Mouse (Mus musculus): ENCODE data around the gene Heatr6. TPM values are rescaled to one million over a fixed set of nuclear protein-coding genes. Genes with fewer than 3 reads are reported as not detected.

Heatr6 gene
- polyA plus RNA-seq, 1 experiment, result 35.0 TPM

DNA sequence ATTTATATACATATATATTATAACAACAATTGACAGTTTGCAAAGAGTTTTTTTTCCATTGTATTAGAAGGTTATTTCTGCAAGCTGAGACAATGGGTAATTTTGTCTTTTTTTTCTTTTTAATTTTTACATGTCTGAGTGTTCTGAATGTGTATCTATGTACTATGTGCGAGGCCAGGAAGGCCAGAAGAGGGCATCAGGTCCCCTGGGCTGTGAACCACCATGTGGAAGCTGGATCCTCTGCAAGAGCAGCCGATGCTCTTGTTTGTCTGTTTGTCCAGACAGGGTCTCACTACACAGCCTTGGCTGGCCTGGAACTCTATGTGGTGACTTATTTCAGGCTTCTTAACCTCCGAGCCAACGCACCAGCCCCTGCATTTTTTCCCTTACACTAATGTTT is 37.6 kb downstream of the Heatr6 start:
- no peaks in the 10 kb centered on the region for H3K27me3 ChIP-seq (ENCODE audit: control insufficient read depth, insufficient read depth, low read length)
- H3K4me3 ChIP-seq (ENCODE audit: control insufficient read depth, insufficient read depth, low read length), result no peak overlapping the region
- no peak for TF ChIP-seq POLR2A (IDR thresholded peaks at IDR 0.05; ENCODE audit: control insufficient read depth, extremely low read depth, insufficient read depth, low read length, poor library complexity)
- TF ChIP-seq CTCF (IDR thresholded peaks at IDR 0.05; ENCODE audit: borderline replicate concordance, control insufficient read depth, extremely low read depth, insufficient read depth, low read length, poor library complexity), result no peak
- H3K4me1 ChIP-seq (replicated peaks; ENCODE audit: control insufficient read depth, insufficient read depth, low read length), result no peaks in the 10 kb centered on the region; the same call in 1 of the 2 replicates
- no peaks in the 10 kb centered on the region for H3K36me3 ChIP-seq (ENCODE audit: control insufficient read depth, insufficient read depth, low read length)
- DNase-seq, result no peak
- no peak overlapping the region for H3K27ac ChIP-seq (ENCODE audit: control insufficient read depth, insufficient read depth, low read length)
- 77% methylated on average over 4 of the region's 4 CpGs for WGBS

DNA sequence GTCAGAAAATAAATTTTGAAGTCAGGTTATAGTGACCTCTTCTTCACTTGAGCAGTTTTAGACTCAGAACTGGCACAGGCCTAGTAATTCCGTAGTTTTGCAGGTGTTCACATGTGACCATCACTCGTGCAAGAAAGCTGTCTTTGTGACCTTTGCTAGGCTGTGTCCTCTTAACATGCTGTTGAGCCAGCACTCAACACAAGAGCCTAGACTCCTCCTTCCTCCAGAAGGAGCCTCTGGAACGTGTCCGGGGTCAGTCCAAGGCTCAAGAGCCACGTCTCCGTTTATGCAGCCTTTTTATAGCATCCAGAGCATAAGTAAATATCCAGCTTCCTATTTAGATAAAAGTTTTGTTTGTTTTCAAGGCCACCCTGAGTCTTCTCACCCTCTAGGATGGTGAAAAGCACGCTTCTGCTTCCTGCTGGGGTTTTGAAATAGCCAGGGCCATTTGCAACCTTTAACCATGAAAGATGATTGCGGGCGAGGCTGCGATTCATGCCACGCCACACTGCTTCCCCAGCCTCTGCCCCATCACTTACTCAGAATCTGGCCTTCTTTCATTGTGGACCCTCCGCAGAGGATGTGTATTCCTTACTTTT is 38.9 kb downstream of the Heatr6 start:
- 86% methylated on average over 12 of the region's 12 CpGs for WGBS
- DNase-seq, result no peak
- Histone ChIP-seq H3K27ac (ENCODE audit: control insufficient read depth, insufficient read depth, low read length) (no peak overlapping the region), H3K4me3 (ENCODE audit: control insufficient read depth, insufficient read depth, low read length) (no peak overlapping the region), H3K4me1 (replicated peaks; ENCODE audit: control insufficient read depth, insufficient read depth, low read length) (no peaks in the 10 kb centered on the region; the same call in 1 of the 2 replicates), H3K27me3 (ENCODE audit: control insufficient read depth, insufficient read depth, low read length) (no peaks in the 10 kb centered on the region), H3K36me3 (ENCODE audit: control insufficient read depth, insufficient read depth, low read length) (no peaks in the 10 kb centered on the region)
- TF ChIP-seq CTCF (IDR thresholded peaks at IDR 0.05; ENCODE audit: borderline replicate concordance, control insufficient read depth, extremely low read depth, insufficient read depth, low read length, poor library complexity), result no peak
- TF ChIP-seq POLR2A (IDR thresholded peaks at IDR 0.05; ENCODE audit: control insufficient read depth, extremely low read depth, insufficient read depth, low read length, poor library complexity), result no peak

DNA sequence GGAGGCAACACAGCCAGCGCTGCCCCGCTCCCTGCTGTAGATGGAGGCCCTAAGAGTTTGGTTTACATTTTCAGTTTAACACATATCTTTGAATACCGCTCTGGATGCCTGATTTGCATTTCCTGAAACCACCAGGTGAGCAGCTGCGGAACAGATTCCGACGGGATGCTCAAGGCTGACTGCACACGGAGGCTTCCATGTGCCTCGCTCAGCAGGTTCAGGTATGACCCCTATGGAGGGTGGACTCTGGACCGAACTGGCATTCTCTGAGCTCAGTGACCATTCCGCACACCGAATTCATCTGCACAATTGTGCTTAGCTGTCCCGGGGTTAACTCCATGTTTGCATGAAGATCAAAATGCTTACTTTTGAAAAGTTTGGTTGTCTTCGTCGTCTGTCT is 39.8 kb downstream of the Heatr6 start:
- H3K27me3 ChIP-seq (ENCODE audit: control insufficient read depth, insufficient read depth, low read length), result no peaks in the 10 kb centered on the region
- DNase-seq, result no peak
- H3K36me3 ChIP-seq (ENCODE audit: control insufficient read depth, insufficient read depth, low read length), result no peaks in the 10 kb centered on the region
- WGBS, result 89% methylated on average over 14 of the region's 14 CpGs
- no peak overlapping the region for H3K4me3 ChIP-seq (ENCODE audit: control insufficient read depth, insufficient read depth, low read length)
- no peak overlapping the region for H3K27ac ChIP-seq (ENCODE audit: control insufficient read depth, insufficient read depth, low read length)
- H3K4me1 ChIP-seq (replicated peaks; ENCODE audit: control insufficient read depth, insufficient read depth, low read length), result no peaks in the 10 kb centered on the region; the same call in 1 of the 2 replicates
- TF ChIP-seq CTCF (IDR thresholded peaks at IDR 0.05; ENCODE audit: borderline replicate concordance, control insufficient read depth, extremely low read depth, insufficient read depth, low read length, poor library complexity) (no peak), POLR2A (IDR thresholded peaks at IDR 0.05; ENCODE audit: control insufficient read depth, extremely low read depth, insufficient read depth, low read length, poor library complexity) (no peak)

DNA sequence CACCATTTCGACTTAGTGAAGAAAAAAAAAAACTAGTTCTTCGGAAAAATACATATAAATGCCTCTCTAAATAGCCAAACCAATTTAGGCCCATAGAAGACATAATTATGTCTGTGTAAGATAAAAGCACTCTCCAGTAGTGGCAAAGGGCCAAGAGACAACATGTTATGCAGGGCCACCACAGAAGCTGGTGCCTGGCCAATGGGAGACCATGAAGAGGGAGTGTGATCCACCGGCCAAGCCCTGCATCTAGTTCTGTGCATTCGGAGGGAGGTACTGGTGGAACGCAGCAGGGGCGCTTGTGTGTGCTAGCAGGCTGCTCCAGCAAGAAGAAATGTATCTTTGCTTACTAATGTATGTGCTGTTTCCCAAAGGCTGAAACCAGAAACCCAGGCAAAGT is 42.6 kb downstream of the Heatr6 start:
- Histone ChIP-seq H3K27ac (ENCODE audit: control insufficient read depth, insufficient read depth, low read length) (no peak overlapping the region), H3K27me3 (ENCODE audit: control insufficient read depth, insufficient read depth, low read length) (no peaks in the 10 kb centered on the region), H3K4me3 (ENCODE audit: control insufficient read depth, insufficient read depth, low read length) (no peak overlapping the region), H3K4me1 (replicated peaks; ENCODE audit: control insufficient read depth, insufficient read depth, low read length) (no peaks in the 10 kb centered on the region), H3K36me3 (ENCODE audit: control insufficient read depth, insufficient read depth, low read length) (no peaks in the 10 kb centered on the region)
- TF ChIP-seq CTCF (IDR thresholded peaks at IDR 0.05; ENCODE audit: borderline replicate concordance, control insufficient read depth, extremely low read depth, insufficient read depth, low read length, poor library complexity) (no peak), POLR2A (IDR thresholded peaks at IDR 0.05; ENCODE audit: control insufficient read depth, extremely low read depth, insufficient read depth, low read length, poor library complexity) (no peak)
- DNase-seq, result no peak
- WGBS, result 94% methylated on average over 6 of the region's 6 CpGs

DNA sequence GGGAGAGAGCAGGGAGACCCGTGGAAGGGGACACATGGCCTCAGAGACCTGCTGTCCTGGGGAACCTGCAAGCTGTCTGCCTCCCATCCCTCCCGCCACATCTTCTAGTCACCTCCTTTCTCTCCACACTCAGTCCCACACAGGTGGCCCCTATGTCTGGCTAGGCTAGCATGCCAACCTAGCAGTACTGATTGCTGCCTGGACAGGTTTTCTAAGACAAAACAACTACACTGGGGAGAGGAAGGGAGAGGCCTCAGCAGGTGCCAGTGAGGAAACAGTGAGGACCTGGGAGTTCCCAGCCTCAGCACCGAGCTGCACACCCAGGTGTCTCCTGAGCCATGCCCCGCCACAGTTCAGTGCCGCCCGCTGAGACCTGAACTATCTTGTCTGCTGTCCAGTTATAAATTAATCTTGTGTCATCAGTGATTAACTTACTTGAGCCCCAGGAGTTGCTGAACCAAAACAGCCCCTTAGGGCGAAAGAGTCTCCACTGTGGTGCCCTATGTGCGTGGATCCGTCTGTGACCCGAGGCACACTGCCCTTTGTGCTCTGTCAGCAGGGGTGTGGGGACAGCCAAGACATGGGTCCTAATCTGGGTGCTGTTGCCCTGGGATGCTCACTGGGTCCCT is 43.6 kb downstream of the Heatr6 start:
- Histone ChIP-seq H3K36me3 (ENCODE audit: control insufficient read depth, insufficient read depth, low read length) (no peaks in the 10 kb centered on the region), H3K4me1 (replicated peaks; ENCODE audit: control insufficient read depth, insufficient read depth, low read length) (no peaks in the 10 kb centered on the region), H3K27me3 (ENCODE audit: control insufficient read depth, insufficient read depth, low read length) (no peaks in the 10 kb centered on the region), H3K4me3 (ENCODE audit: control insufficient read depth, insufficient read depth, low read length) (no peak overlapping the region), H3K27ac (ENCODE audit: control insufficient read depth, insufficient read depth, low read length) (no peak overlapping the region)
- no peak for TF ChIP-seq POLR2A (IDR thresholded peaks at IDR 0.05; ENCODE audit: control insufficient read depth, extremely low read depth, insufficient read depth, low read length, poor library complexity)
- no peak for TF ChIP-seq CTCF (IDR thresholded peaks at IDR 0.05; ENCODE audit: borderline replicate concordance, control insufficient read depth, extremely low read depth, insufficient read depth, low read length, poor library complexity)
- no peak for DNase-seq
- 86% methylated on average over 10 of the region's 10 CpGs for WGBS

DNA sequence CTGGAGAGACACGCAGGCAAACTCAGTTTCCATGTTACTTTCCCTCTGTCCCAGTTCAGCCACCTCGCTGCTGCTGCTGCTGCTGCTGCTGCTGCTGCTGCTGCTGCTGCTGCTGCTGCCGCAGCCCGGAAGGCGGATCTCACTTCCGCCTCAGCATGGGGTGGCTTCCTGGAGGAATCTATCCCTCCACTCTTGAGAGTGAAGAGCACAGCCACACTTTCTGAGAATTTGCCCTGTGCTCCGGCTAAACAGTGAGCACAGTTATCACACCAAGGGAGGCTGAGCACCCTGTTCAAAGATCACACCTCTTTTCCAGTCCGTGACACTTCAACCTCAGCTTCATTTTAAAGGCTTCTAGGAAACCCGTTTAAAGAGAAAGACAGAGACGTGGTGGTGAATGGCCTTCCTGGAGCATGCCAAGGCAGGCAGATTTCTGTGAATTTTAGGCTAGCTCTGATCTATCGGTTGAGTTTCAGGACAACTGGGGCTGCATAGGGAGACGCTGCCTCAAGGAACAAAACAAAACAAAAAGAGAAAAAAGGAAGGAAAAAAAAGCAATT is 46.5 kb downstream of the Heatr6 start:
- no peak for DNase-seq
- H3K27me3 ChIP-seq (ENCODE audit: control insufficient read depth, insufficient read depth, low read length), result no peaks in the 10 kb centered on the region
- H3K27ac ChIP-seq (ENCODE audit: control insufficient read depth, insufficient read depth, low read length), result no peak overlapping the region
- no peaks in the 10 kb centered on the region for H3K4me1 ChIP-seq (replicated peaks; ENCODE audit: control insufficient read depth, insufficient read depth, low read length)
- no peaks in the 10 kb centered on the region for H3K36me3 ChIP-seq (ENCODE audit: control insufficient read depth, insufficient read depth, low read length)
- H3K4me3 ChIP-seq (ENCODE audit: control insufficient read depth, insufficient read depth, low read length), result no peak overlapping the region
- 70% methylated on average over 12 of the region's 12 CpGs for WGBS
- TF ChIP-seq CTCF (IDR thresholded peaks at IDR 0.05; ENCODE audit: borderline replicate concordance, control insufficient read depth, extremely low read depth, insufficient read depth, low read length, poor library complexity) (no peak), POLR2A (IDR thresholded peaks at IDR 0.05; ENCODE audit: control insufficient read depth, extremely low read depth, insufficient read depth, low read length, poor library complexity) (no peak)
